Mouse (Mus musculus): ENCODE data around the gene Spire2. TPM values are rescaled to one million over a fixed set of nuclear protein-coding genes. Genes with fewer than 3 reads are reported as not detected.

Spire2 gene
- 2.4 TPM for polyA plus RNA-seq (2014; fragmentation: Illumina TruSeq; extraction: RNeasy Lipid Tissue Mini Kit (QIAGEN cat#74804); ENCODE audit: low read depth, low replicate concordance)

GRCm38 (mm10) chr8:123332262-123333090, at the start of gene Spire2:
TSS of gene Spire2 (plus strand) at chr8:123332713.

GRCm38 (mm10) chr8:123318467-123318911, 14.0 kb upstream of the Spire2 start, which contains the start of gene Fanca:
TSS of gene Fanca (minus strand) at chr8:123318576.

GRCm38 (mm10) chr8:123373403-123374238, 41.1 kb downstream of the Spire2 start, which contains the start of gene Tcf25:
TSS of gene Tcf25 (plus strand) at chr8:123373753.

GRCm38 (mm10) chr8:123406786-123407185, 74.3 kb downstream of the Spire2 start, which contains the start of gene Mc1r:
TSS of gene Mc1r (plus strand) at chr8:123407107.

GRCm38 (mm10) chr8:123411246-123411645, 78.7 kb downstream of the Spire2 start, which contains the start of gene Tubb3:
TSS of gene Tubb3 (plus strand) at chr8:123411424.

Other genes starting within 250 kb of the Spire2 start
- 1,154 TPM for gene Rpl13, start 230.4 kb upstream of the Spire2 start, polyA plus RNA-seq (2014; fragmentation: Illumina TruSeq; extraction: RNeasy Lipid Tissue Mini Kit (QIAGEN cat#74804); ENCODE audit: low read depth, low replicate concordance)
- gene Cpne7, start 215.3 kb upstream of the Spire2 start, polyA plus RNA-seq (2014; fragmentation: Illumina TruSeq; extraction: RNeasy Lipid Tissue Mini Kit (QIAGEN cat#74804); ENCODE audit: low read depth, low replicate concordance), result 2.2 TPM
- 48.9 TPM for gene Sult5a1, start 174.4 kb upstream of the Spire2 start, polyA plus RNA-seq (2014; fragmentation: Illumina TruSeq; extraction: RNeasy Lipid Tissue Mini Kit (QIAGEN cat#74804); ENCODE audit: low read depth, low replicate concordance)
- 79.5 TPM for gene Dpep1, start 146.5 kb upstream of the Spire2 start, polyA plus RNA-seq (2014; fragmentation: Illumina TruSeq; extraction: RNeasy Lipid Tissue Mini Kit (QIAGEN cat#74804); ENCODE audit: low read depth, low replicate concordance)
- gene Chmp1a, start 120.0 kb upstream of the Spire2 start, polyA plus RNA-seq (2014; fragmentation: Illumina TruSeq; extraction: RNeasy Lipid Tissue Mini Kit (QIAGEN cat#74804); ENCODE audit: low read depth, low replicate concordance), result 103 TPM
- gene Spata33, start 119.9 kb upstream of the Spire2 start, polyA plus RNA-seq (2014; fragmentation: Illumina TruSeq; extraction: RNeasy Lipid Tissue Mini Kit (QIAGEN cat#74804); ENCODE audit: low read depth, low replicate concordance), result 30.3 TPM
- 53.8 TPM for gene Cdk10, start 107.9 kb upstream of the Spire2 start, polyA plus RNA-seq (2014; fragmentation: Illumina TruSeq; extraction: RNeasy Lipid Tissue Mini Kit (QIAGEN cat#74804); ENCODE audit: low read depth, low replicate concordance)
- 8.1 TPM for gene Spata2l, start 96.5 kb upstream of the Spire2 start, polyA plus RNA-seq (2014; fragmentation: Illumina TruSeq; extraction: RNeasy Lipid Tissue Mini Kit (QIAGEN cat#74804); ENCODE audit: low read depth, low replicate concordance)
- 19.5 TPM for gene Zfp276, start 78.5 kb upstream of the Spire2 start, polyA plus RNA-seq (2014; fragmentation: Illumina TruSeq; extraction: RNeasy Lipid Tissue Mini Kit (QIAGEN cat#74804); ENCODE audit: low read depth, low replicate concordance)
- gene Vps9d1, start 78.4 kb upstream of the Spire2 start, polyA plus RNA-seq (2014; fragmentation: Illumina TruSeq; extraction: RNeasy Lipid Tissue Mini Kit (QIAGEN cat#74804); ENCODE audit: low read depth, low replicate concordance), result 21.3 TPM
- gene Fanca, start 14.1 kb upstream of the Spire2 start, polyA plus RNA-seq (2014; fragmentation: Illumina TruSeq; extraction: RNeasy Lipid Tissue Mini Kit (QIAGEN cat#74804); ENCODE audit: low read depth, low replicate concordance), result 42.5 TPM
- gene Tcf25, start 41.0 kb downstream of the Spire2 start, polyA plus RNA-seq (2014; fragmentation: Illumina TruSeq; extraction: RNeasy Lipid Tissue Mini Kit (QIAGEN cat#74804); ENCODE audit: low read depth, low replicate concordance), result 213 TPM
- gene Mc1r, start 74.4 kb downstream of the Spire2 start, polyA plus RNA-seq (2014; fragmentation: Illumina TruSeq; extraction: RNeasy Lipid Tissue Mini Kit (QIAGEN cat#74804); ENCODE audit: low read depth, low replicate concordance), result not detected
- gene Tubb3, start 78.7 kb downstream of the Spire2 start, polyA plus RNA-seq (2014; fragmentation: Illumina TruSeq; extraction: RNeasy Lipid Tissue Mini Kit (QIAGEN cat#74804); ENCODE audit: low read depth, low replicate concordance), result 0.84 TPM
- 30.5 TPM for gene Def8, start 90.8 kb downstream of the Spire2 start, polyA plus RNA-seq (2014; fragmentation: Illumina TruSeq; extraction: RNeasy Lipid Tissue Mini Kit (QIAGEN cat#74804); ENCODE audit: low read depth, low replicate concordance)
- 27.3 TPM for gene Afg3l1, start 145.2 kb downstream of the Spire2 start, polyA plus RNA-seq (2014; fragmentation: Illumina TruSeq; extraction: RNeasy Lipid Tissue Mini Kit (QIAGEN cat#74804); ENCODE audit: low read depth, low replicate concordance)
- gene Dbndd1, start 182.8 kb downstream of the Spire2 start, polyA plus RNA-seq (2014; fragmentation: Illumina TruSeq; extraction: RNeasy Lipid Tissue Mini Kit (QIAGEN cat#74804); ENCODE audit: low read depth, low replicate concordance), result 3.1 TPM
- gene Gas8, start 186.1 kb downstream of the Spire2 start, polyA plus RNA-seq (2014; fragmentation: Illumina TruSeq; extraction: RNeasy Lipid Tissue Mini Kit (QIAGEN cat#74804); ENCODE audit: low read depth, low replicate concordance), result 17.9 TPM